Mouse (Mus musculus): Measurements from ENCODE around the gene Fbxw21. TPM values are rescaled to one million over a fixed set of nuclear protein-coding genes. Genes with fewer than 3 reads are reported as not detected.

Gene Fbxw21
- polyA plus RNA-seq, 1 experiment from 2014 or later: not detected

DNA sequence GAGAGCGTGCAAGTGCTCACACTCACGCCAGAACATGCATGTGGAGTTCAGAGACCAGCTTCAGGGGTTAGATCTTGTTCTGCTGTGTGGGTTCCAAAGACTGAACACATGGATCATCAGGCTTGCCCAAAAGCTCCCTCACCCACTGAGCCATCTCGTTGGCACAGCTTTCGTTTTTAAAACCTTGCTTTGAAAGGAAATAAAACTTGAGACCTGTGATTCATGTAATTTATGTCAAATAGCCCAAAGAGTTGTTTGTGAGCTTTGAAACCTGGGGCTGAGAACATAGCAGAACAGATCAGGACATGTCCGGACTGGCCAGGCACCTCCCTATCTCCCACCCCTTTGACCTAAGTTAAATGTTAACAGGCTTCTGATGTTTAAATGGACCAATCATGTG lies 31.8 kb downstream of the Fbxw21 start:
- H3K27me3 ChIP-seq (ENCODE audit: control insufficient read depth, insufficient read depth, low read length): no peaks in the 10 kb centered on the region
- H3K9me3 ChIP-seq (ENCODE audit: control insufficient read depth, low read length): no peaks in the 10 kb centered on the region
- ATAC-seq (ENCODE audit: low FRiP score): no peak
- H3K4me1 ChIP-seq (replicated peaks; ENCODE audit: control insufficient read depth, insufficient read depth, low read length): no peaks in the 10 kb centered on the region
- no peak overlapping the region for H3K27ac ChIP-seq (ENCODE audit: low read depth, low read length)
- no peak overlapping the region for H3K4me2 ChIP-seq (replicated peaks; ENCODE audit: low read depth, low read length)
- no peak overlapping the region for H3K4me3 ChIP-seq (ENCODE audit: low read depth, low read length)
- H3K9ac ChIP-seq (ENCODE audit: low read depth, low read length): no peak overlapping the region
- no peaks in the 10 kb centered on the region for H3K36me3 ChIP-seq (ENCODE audit: control insufficient read depth, insufficient read depth, low read length)
- WGBS: 91% methylated on average over 5 of the region's 5 CpGs
- DNase-seq (ENCODE audit: low spot score): no peak

DNA sequence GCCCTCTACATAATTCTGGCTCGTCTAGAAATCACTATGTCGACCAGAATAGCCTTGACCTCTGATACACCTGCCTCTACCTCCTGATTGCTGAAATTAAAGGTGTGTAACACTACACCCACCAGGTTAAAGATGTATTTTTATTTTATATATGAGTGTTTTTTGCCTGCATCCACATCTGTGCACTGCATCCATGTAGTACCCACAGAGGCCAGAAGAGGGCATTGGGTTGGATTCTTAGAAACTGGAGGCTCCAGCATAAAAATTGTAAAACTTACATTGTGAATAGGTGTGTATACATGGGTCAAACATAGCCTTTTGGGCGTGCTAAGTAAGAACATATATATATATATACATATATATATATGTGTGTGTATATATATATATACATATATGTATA lies 33.6 kb downstream of the Fbxw21 start:
- H3K27ac ChIP-seq (ENCODE audit: low read depth, low read length): no peak overlapping the region
- no peak overlapping the region for H3K4me3 ChIP-seq (ENCODE audit: low read depth, low read length)
- H3K9ac ChIP-seq (ENCODE audit: low read depth, low read length): no peak overlapping the region
- H3K27me3 ChIP-seq (ENCODE audit: control insufficient read depth, insufficient read depth, low read length): no peaks in the 10 kb centered on the region
- 61% methylated on average over 3 of the region's 3 CpGs for WGBS
- DNase-seq (ENCODE audit: low spot score): peak; percentile 54
- no peaks in the 10 kb centered on the region for H3K4me1 ChIP-seq (replicated peaks; ENCODE audit: control insufficient read depth, insufficient read depth, low read length)
- H3K9me3 ChIP-seq (ENCODE audit: control insufficient read depth, low read length): no peaks in the 10 kb centered on the region
- ATAC-seq (ENCODE audit: low FRiP score): no peak
- H3K4me2 ChIP-seq (replicated peaks; ENCODE audit: low read depth, low read length): no peak overlapping the region
- H3K36me3 ChIP-seq (ENCODE audit: control insufficient read depth, insufficient read depth, low read length): no peaks in the 10 kb centered on the region

GRCm38 (mm10) chr9:109127076-109127475 lies 34.8 kb downstream of the Fbxw21 start:
- 89% methylated on average over 4 of the region's 4 CpGs for WGBS
- no peaks in the 10 kb centered on the region for H3K9me3 ChIP-seq (ENCODE audit: control insufficient read depth, low read length)
- H3K27ac ChIP-seq (ENCODE audit: low read depth, low read length): no peak overlapping the region
- no peak overlapping the region for H3K4me2 ChIP-seq (replicated peaks; ENCODE audit: low read depth, low read length)
- H3K9ac ChIP-seq (ENCODE audit: low read depth, low read length): no peak overlapping the region
- no peaks in the 10 kb centered on the region for H3K27me3 ChIP-seq (ENCODE audit: control insufficient read depth, insufficient read depth, low read length)
- no peak for DNase-seq (ENCODE audit: low spot score)
- no peaks in the 10 kb centered on the region for H3K36me3 ChIP-seq (ENCODE audit: control insufficient read depth, insufficient read depth, low read length)
- no peak overlapping the region for H3K4me3 ChIP-seq (ENCODE audit: low read depth, low read length)
- no peak for ATAC-seq (ENCODE audit: low FRiP score)
- H3K4me1 ChIP-seq (replicated peaks; ENCODE audit: control insufficient read depth, insufficient read depth, low read length): no peaks in the 10 kb centered on the region

- 71% methylated on average over 3 of the region's 3 CpGs for WGBS
- Histone ChIP-seq H3K27me3 (ENCODE audit: control insufficient read depth, insufficient read depth, low read length) (no peaks in the 10 kb centered on the region), H3K4me2 (replicated peaks; ENCODE audit: low read depth, low read length) (no peak overlapping the region), H3K27ac (ENCODE audit: low read depth, low read length) (no peak overlapping the region), H3K4me3 (ENCODE audit: low read depth, low read length) (no peak overlapping the region), H3K36me3 (ENCODE audit: control insufficient read depth, insufficient read depth, low read length) (no peaks in the 10 kb centered on the region), H3K9ac (ENCODE audit: low read depth, low read length) (no peak overlapping the region), H3K4me1 (replicated peaks; ENCODE audit: control insufficient read depth, insufficient read depth, low read length) (no peaks in the 10 kb centered on the region), H3K9me3 (ENCODE audit: control insufficient read depth, low read length) (no peaks in the 10 kb centered on the region)
- ATAC-seq (ENCODE audit: low FRiP score): no peak
- no peak for DNase-seq (ENCODE audit: low spot score)
Observed at GRCm38 (mm10) chr9:109125481-109125880, 36.4 kb downstream of the Fbxw21 start.

DNA sequence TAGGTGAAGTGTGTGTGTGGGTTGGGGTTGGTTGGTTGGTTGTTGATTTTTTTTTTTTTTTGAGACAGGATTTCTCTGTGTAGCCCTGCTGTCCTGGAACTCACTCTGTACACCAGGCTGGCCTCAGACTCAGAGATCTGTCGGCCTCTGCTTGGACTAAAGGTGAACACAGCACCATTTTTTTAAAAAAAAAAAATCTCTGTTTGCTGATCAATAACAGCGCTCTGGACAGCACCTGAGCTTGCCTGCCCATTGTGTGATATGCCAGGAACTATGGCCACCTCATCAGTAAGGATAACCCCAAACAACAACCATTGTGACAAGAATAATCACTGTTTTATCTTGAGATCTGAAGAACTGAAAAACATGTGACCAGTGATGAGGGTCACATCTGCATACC lies 36.8 kb downstream of the Fbxw21 start:
- no peak overlapping the region for H3K4me2 ChIP-seq (replicated peaks; ENCODE audit: low read depth, low read length)
- no peaks in the 10 kb centered on the region for H3K27me3 ChIP-seq (ENCODE audit: control insufficient read depth, insufficient read depth, low read length)
- no peak overlapping the region for H3K9ac ChIP-seq (ENCODE audit: low read depth, low read length)
- no peak overlapping the region for H3K27ac ChIP-seq (ENCODE audit: low read depth, low read length)
- WGBS: 81% methylated on average over 2 of the region's 2 CpGs
- no peaks in the 10 kb centered on the region for H3K4me1 ChIP-seq (replicated peaks; ENCODE audit: control insufficient read depth, insufficient read depth, low read length)
- ATAC-seq (ENCODE audit: low FRiP score) (no peak), DNase-seq (ENCODE audit: low spot score) (no peak)
- no peaks in the 10 kb centered on the region for H3K36me3 ChIP-seq (ENCODE audit: control insufficient read depth, insufficient read depth, low read length)
- H3K4me3 ChIP-seq (ENCODE audit: low read depth, low read length): no peak overlapping the region
- no peaks in the 10 kb centered on the region for H3K9me3 ChIP-seq (ENCODE audit: control insufficient read depth, low read length)

DNA sequence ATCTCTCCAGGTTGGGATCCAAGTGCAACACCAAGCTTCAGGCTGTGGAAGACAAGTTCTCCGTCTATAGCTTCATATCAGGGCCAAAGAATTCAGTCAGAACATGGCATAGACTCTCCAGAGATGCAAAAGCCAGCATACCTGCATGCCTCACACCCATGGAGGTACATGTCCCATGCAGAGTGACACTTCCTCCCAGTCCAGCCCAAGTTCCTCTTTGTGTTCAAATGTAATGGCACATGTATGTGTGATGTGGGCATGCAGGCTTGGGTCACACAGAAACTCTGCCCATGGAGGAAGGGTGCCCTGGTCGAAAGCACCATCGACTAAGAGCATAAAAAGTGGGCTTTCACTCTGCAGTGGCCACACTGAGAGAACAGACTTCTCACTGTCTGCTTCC lies 37.7 kb downstream of the Fbxw21 start:
- DNase-seq (ENCODE audit: low spot score) (no peak), ATAC-seq (ENCODE audit: low FRiP score) (no peak)
- Histone ChIP-seq H3K27me3 (ENCODE audit: control insufficient read depth, insufficient read depth, low read length) (no peaks in the 10 kb centered on the region), H3K4me2 (replicated peaks; ENCODE audit: low read depth, low read length) (no peak overlapping the region), H3K9me3 (ENCODE audit: control insufficient read depth, low read length) (no peaks in the 10 kb centered on the region), H3K4me1 (replicated peaks; ENCODE audit: control insufficient read depth, insufficient read depth, low read length) (no peaks in the 10 kb centered on the region), H3K9ac (ENCODE audit: low read depth, low read length) (no peak overlapping the region), H3K27ac (ENCODE audit: low read depth, low read length) (no peak overlapping the region), H3K4me3 (ENCODE audit: low read depth, low read length) (no peak overlapping the region), H3K36me3 (ENCODE audit: control insufficient read depth, insufficient read depth, low read length) (no peaks in the 10 kb centered on the region)
- WGBS: 92% methylated on average over 3 of the region's 3 CpGs

DNA sequence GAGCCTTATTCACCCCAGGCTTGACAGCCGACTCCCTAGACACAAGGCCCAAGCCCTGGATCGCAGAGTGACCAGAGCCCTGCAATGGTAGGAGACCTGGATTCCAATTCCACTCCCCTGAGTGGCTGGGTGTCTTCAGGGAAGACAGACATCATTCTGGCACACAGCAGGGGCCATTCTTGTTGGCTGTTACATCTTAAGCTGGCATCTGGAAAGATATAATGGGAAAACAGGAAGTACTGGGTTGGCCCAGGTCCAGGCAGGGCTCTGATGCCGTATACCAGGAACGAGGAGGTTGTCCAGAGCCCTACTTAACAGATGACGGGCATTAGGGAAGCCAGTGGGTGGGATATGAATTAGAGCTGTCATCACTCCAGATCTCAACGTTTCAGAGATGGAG lies 38.6 kb downstream of the Fbxw21 start:
- Histone ChIP-seq H3K27me3 (ENCODE audit: control insufficient read depth, insufficient read depth, low read length) (no peaks in the 10 kb centered on the region), H3K36me3 (ENCODE audit: control insufficient read depth, insufficient read depth, low read length) (peaks cover 5% of the 10 kb centered on the region; the same call in 1 of the 2 replicates), H3K4me3 (ENCODE audit: low read depth, low read length) (no peak overlapping the region), H3K4me2 (replicated peaks; ENCODE audit: low read depth, low read length) (no peak overlapping the region), H3K27ac (ENCODE audit: low read depth, low read length) (no peak overlapping the region), H3K4me1 (replicated peaks; ENCODE audit: control insufficient read depth, insufficient read depth, low read length) (no peaks in the 10 kb centered on the region), H3K9ac (ENCODE audit: low read depth, low read length) (no peak overlapping the region), H3K9me3 (ENCODE audit: control insufficient read depth, low read length) (no peaks in the 10 kb centered on the region)
- no peak for ATAC-seq (ENCODE audit: low FRiP score)
- no peak for DNase-seq (ENCODE audit: low spot score)
- 67% methylated on average over 6 of the region's 6 CpGs for WGBS

DNA sequence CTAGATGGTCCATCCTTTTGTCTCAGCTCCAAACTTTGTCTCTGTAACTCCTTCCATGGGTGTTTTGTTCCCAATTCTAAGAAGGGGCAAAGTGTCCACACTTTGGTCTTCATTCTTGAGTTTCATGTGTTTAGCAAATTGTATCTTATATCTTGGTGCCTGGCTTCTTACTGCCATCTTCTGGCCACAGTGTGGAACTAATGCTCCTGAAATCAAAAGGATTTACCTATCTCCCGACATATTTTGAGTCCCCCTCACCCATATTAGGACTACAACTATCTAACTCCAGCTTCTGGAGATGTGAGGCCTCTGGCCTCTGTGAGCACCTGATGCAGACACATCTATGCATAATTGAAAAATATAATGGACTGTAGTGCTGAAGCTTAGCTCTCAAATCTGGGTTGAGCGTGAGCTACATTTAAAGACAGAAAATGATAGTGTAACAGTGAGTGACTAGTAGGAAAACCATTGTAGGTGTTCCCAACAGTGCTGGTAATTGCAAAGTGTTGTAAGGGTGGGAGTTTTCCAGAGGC lies 39.2 kb downstream of the Fbxw21 start:
- H3K4me2 ChIP-seq (replicated peaks; ENCODE audit: low read depth, low read length): no peak overlapping the region
- no peak overlapping the region for H3K4me3 ChIP-seq (ENCODE audit: low read depth, low read length)
- H3K4me1 ChIP-seq (replicated peaks; ENCODE audit: control insufficient read depth, insufficient read depth, low read length): no peaks in the 10 kb centered on the region
- H3K27ac ChIP-seq (ENCODE audit: low read depth, low read length): no peak overlapping the region
- H3K27me3 ChIP-seq (ENCODE audit: control insufficient read depth, insufficient read depth, low read length): no peaks in the 10 kb centered on the region
- peaks cover 5% of the 10 kb centered on the region for H3K36me3 ChIP-seq (ENCODE audit: control insufficient read depth, insufficient read depth, low read length)
- 48% methylated on average over 2 of the region's 2 CpGs for WGBS
- DNase-seq (ENCODE audit: low spot score): peak; percentile 53
- H3K9ac ChIP-seq (ENCODE audit: low read depth, low read length): no peak overlapping the region
- no peaks in the 10 kb centered on the region for H3K9me3 ChIP-seq (ENCODE audit: control insufficient read depth, low read length)
- no peak for ATAC-seq (ENCODE audit: low FRiP score)

GRCm38 (mm10) chr9:109120956-109121355 lies 40.9 kb downstream of the Fbxw21 start:
- no peak overlapping the region for H3K27ac ChIP-seq (ENCODE audit: low read depth, low read length)
- no peaks in the 10 kb centered on the region for H3K4me1 ChIP-seq (replicated peaks; ENCODE audit: control insufficient read depth, insufficient read depth, low read length)
- 90% methylated on average over 6 of the region's 6 CpGs for WGBS
- H3K36me3 ChIP-seq (ENCODE audit: control insufficient read depth, insufficient read depth, low read length): peaks cover 11% of the 10 kb centered on the region
- H3K4me3 ChIP-seq (ENCODE audit: low read depth, low read length): no peak overlapping the region
- H3K27me3 ChIP-seq (ENCODE audit: control insufficient read depth, insufficient read depth, low read length): no peaks in the 10 kb centered on the region
- DNase-seq (ENCODE audit: low spot score) (no peak), ATAC-seq (ENCODE audit: low FRiP score) (no peak)
- H3K9ac ChIP-seq (ENCODE audit: low read depth, low read length): no peak overlapping the region
- H3K4me2 ChIP-seq (replicated peaks; ENCODE audit: low read depth, low read length): no peak overlapping the region
- no peaks in the 10 kb centered on the region for H3K9me3 ChIP-seq (ENCODE audit: control insufficient read depth, low read length)

Measured in hindbrain, embryonic 11.5 days (tissue).